Mouse (Mus musculus) ES-Bruce4 (cell line): ENCODE data around the gene Aloxe3.

Experiments
- CTCF ChIP-seq: IDR thresholded peaks from one replicate; pipeline ENCODE4 v1.8.1; 2011; ENCODE audit warnings: low read depth, low read length
- POLR2A ChIP-seq: IDR thresholded peaks from one replicate; pipeline ENCODE4 v1.8.1; 2011; ENCODE audit warnings: low read length; ENCODE audit not compliant: insufficient read depth

DNA sequence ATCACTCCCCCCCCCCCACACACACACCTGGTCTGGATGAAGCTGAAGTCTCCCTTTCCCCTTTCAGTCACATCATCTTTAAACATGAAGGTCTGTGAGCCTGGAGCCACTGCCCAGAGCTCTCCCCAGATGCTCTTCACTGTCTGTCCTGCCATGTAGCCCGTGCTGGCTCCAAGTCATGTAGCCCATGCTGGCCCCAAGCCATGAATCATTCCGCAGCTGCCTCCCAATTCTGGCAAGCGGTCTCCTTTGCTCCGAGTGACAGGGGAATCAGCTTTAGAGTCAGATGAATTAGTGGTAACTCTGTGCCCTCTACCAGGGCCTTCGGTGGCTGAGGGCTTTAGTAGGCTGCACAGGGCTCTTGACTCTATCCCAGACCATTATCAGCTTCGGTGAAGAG is 24.0 kb downstream of the Aloxe3 start:
- no peak for TF ChIP-seq CTCF
- no peak for TF ChIP-seq POLR2A
